Mouse (Mus musculus) testis, adult 2 months (tissue): ENCODE results near the gene Bik.

Experiments used
- CTCF ChIP-seq: fragments of 200-500 bp; IDR thresholded peaks from 2 replicates; pipeline ENCODE4 v1.5.1; 2012; ENCODE audit warnings: low read depth, mild to moderate bottlenecking, inconsistent platforms, low read length, moderate library complexity; ENCODE audit not compliant: control insufficient read depth, insufficient read depth, insufficient replicate concordance
- POLR2A ChIP-seq: fragments of 200-500 bp; IDR thresholded peaks from 2 replicates; pipeline ENCODE4 v1.6.1; 2012; ENCODE audit warnings: low read depth, mild to moderate bottlenecking, inconsistent platforms, low read length, moderate library complexity; ENCODE audit not compliant: control insufficient read depth

- no peak for TF ChIP-seq CTCF
- TF ChIP-seq POLR2A: no peak
Measured at GRCm38 (mm10) chr15:83530688-83531087, 4.0 kb downstream of the Bik start.
